Comparison of ENCODE assay signal across 31 mouse cellular contexts in the genomic region with DNA sequence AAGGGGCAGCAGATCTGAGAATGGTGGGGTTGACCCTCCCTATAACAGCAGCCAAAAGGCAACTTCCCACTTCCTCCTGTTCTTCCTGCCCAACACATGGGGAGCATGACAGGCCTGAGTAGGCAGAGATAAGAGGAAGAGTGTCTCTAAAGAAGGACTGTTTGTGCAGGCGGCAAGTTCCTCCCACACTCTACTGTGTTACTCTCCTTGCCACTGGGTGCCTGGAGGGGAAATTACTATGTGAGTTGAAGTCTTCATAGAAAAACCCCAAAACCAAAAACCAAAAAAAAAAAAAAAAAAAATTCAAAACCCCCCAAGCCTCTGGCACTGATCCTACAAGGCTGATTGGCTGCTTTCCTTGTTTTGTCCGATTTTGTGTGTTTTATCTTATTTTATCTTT. TPM values are rescaled to one million over a fixed set of nuclear protein-coding genes. Genes with fewer than 3 reads are reported as not detected.
DNase-seq lines count a peak whose midpoint lies in the region; ATAC-seq and TF ChIP-seq lines count a peak whose summit lies in the region.
"Had no signal": no experiment of that assay in that cellular context is flagged by ENCODE, and none has a peak within 500 bp of the region (broad histone marks: within the 10 kb centered on the region; RNA-seq: fewer than 3 reads in every experiment).

No protein-coding gene starts in this region.

- no peaks in the 10 kb centered on the region; the same call in 1 of the 2 replicates for H3K27me3 ChIP-seq in liver, adult 2 months (ENCODE audit: control insufficient read depth, insufficient read depth, low read length)
- H3K27me3 ChIP-seq in liver, postnatal 0 days (ENCODE audit: insufficient read depth, low read length) = no peaks in the 10 kb centered on the region
- H3K27me3 ChIP-seq in intestine, embryonic 15.5 days (replicated peaks) = no peaks in the 10 kb centered on the region
- H3K27me3 ChIP-seq: forebrain, embryonic 15.5 days; heart, embryonic 13.5 days; hindbrain, embryonic 13.5 days; limb, embryonic 15.5 days; midbrain, embryonic 13.5 days; neural tube, embryonic 13.5 days had no signal

- H3K4me2 ChIP-seq in liver, postnatal 0 days (ENCODE audit: low read depth, low read length) = no peak overlapping the region
- no peak overlapping the region for H3K4me2 ChIP-seq in intestine, embryonic 15.5 days (replicated peaks)
- H3K4me2 ChIP-seq: forebrain, embryonic 15.5 days; heart, embryonic 13.5 days; hindbrain, embryonic 13.5 days; limb, embryonic 15.5 days; lung, embryonic 14.5 days; midbrain, embryonic 13.5 days; neural tube, embryonic 13.5 days had no signal

- no peaks in the 10 kb centered on the region for H3K36me3 ChIP-seq in liver, adult 2 months (ENCODE audit: control insufficient read depth, insufficient read depth, low read length)
- H3K36me3 ChIP-seq in liver, postnatal 0 days (replicated peaks; ENCODE audit: insufficient read depth, low read length) = no peaks in the 10 kb centered on the region
- H3K36me3 ChIP-seq in intestine, embryonic 15.5 days = no peaks in the 10 kb centered on the region
- H3K36me3 ChIP-seq: embryonic facial prominence, embryonic 10.5 days; forebrain, embryonic 15.5 days; heart, embryonic 13.5 days; hindbrain, embryonic 13.5 days; limb, embryonic 15.5 days; midbrain, embryonic 13.5 days; neural tube, embryonic 13.5 days had no signal

- H3K9me3 ChIP-seq in liver, postnatal 0 days (ENCODE audit: low read length) = no peaks in the 10 kb centered on the region
- H3K9me3 ChIP-seq in intestine, embryonic 15.5 days = no peaks in the 10 kb centered on the region
- H3K9me3 ChIP-seq: embryonic facial prominence, embryonic 10.5 days; forebrain, embryonic 15.5 days; hindbrain, embryonic 13.5 days; limb, embryonic 15.5 days; midbrain, embryonic 13.5 days; neural tube, embryonic 13.5 days had no signal

- ATAC-seq in liver, postnatal 0 days = no peak
- ATAC-seq in hematopoietic stem cell, adult 5-6 weeks (replicated peaks in 1 of 2; ENCODE audit: insufficient read depth in 1 of 2, low FRiP score in 2 of 2, low TSS enrichment in 1 of 2, low read depth in 1 of 2, poor library complexity in 2 of 2, severe bottlenecking in 2 of 2) = peak; percentile 86 to 91
- no peak for ATAC-seq in intestine, embryonic 15.5 days
- ATAC-seq: forebrain, embryonic 15.5 days; inflammation-experienced regulatory T-cells, adult 6 months; midbrain, embryonic 13.5 days had no signal

- no peak overlapping the region for H3K9ac ChIP-seq in liver, adult 2 months (ENCODE audit: low read depth, low read length)
- no peak overlapping the region for H3K9ac ChIP-seq in liver, postnatal 0 days (replicated peaks)
- H3K9ac ChIP-seq in intestine, embryonic 15.5 days = no peak overlapping the region
- H3K9ac ChIP-seq: forebrain, embryonic 15.5 days; heart, embryonic 13.5 days; hindbrain, embryonic 13.5 days; limb, embryonic 15.5 days; lung, embryonic 14.5 days; midbrain, embryonic 13.5 days; neural tube, embryonic 13.5 days had no signal

- no peak for TF ChIP-seq CTCF in liver, adult 2 months (IDR thresholded peaks at IDR 0.05; ENCODE audit: low read depth, low read length)
- TF ChIP-seq CTCF in liver, postnatal 0 days (IDR thresholded peaks at IDR 0.05; ENCODE audit: low read depth) = no peak

- no peak overlapping the region for H3K27ac ChIP-seq in liver, adult 2 months (replicated peaks; ENCODE audit: insufficient read depth, low read depth, low read length)
- H3K27ac ChIP-seq in liver, postnatal 0 days (ENCODE audit: low read depth) = no peak overlapping the region
- H3K27ac ChIP-seq in intestine, embryonic 15.5 days = no peak overlapping the region
- H3K27ac ChIP-seq: embryonic facial prominence, embryonic 10.5 days; forebrain, embryonic 15.5 days; heart, adult 2 months; heart, embryonic 13.5 days; hindbrain, embryonic 13.5 days; layer of hippocampus, adult 2 months; left cerebral cortex, adult 2 months; limb, embryonic 15.5 days; midbrain, embryonic 13.5 days; neural tube, embryonic 13.5 days had no signal

- no peak for TF ChIP-seq POLR2A in liver, adult 2 months (IDR thresholded peaks at IDR 0.05; ENCODE audit: extremely low read depth, insufficient read depth, low read length)

- no peaks in the 10 kb centered on the region for H3K79me2 ChIP-seq in liver, adult 2 months (ENCODE audit: control insufficient read depth, insufficient read depth, low read length)

- WGBS in liver, adult 2 months = 27% methylated on average over 2 of the region's 2 CpGs
- 19% methylated on average over 2 of the region's 2 CpGs for WGBS in liver, postnatal 0 days (ENCODE audit: insufficient replicate concordance)
- WGBS in intestine, embryonic 15.5 days = 65% methylated on average over 2 of the region's 2 CpGs

- DNase-seq in liver, adult 2 months (ENCODE audit: extremely low read depth, low read depth, low spot score) = peak; percentile 7
- DNase-seq in liver, postnatal 0 days = no peak
- peak; percentile 2 to 7 for DNase-seq in spleen, postnatal 36 days (ENCODE audit: low spot score in 2 of 2)
- no peak for DNase-seq in spleen, postnatal 10 days (ENCODE audit: low spot score in 2 of 2)
- DNase-seq in kidney, adult 18-20 months = no peak
- DNase-seq: adrenal gland, postnatal 14 days; cerebellum, adult 9-11 months; gastrocnemius, postnatal 14 days; heart, adult 2 months; kidney, adult 8-10 months; kidney, postnatal 10 days; left cerebral cortex, postnatal 4 days; lung, embryonic 14.5 days; retina, postnatal 1 day; right cerebral cortex, postnatal 4 days; thymus, adult 2 months; thymus, postnatal 4 days had no signal

- H3K4me1 ChIP-seq in liver, adult 2 months (ENCODE audit: control insufficient read depth, insufficient read depth, low read length) = no peaks in the 10 kb centered on the region
- H3K4me1 ChIP-seq in liver, postnatal 0 days (ENCODE audit: insufficient read depth) = no peaks in the 10 kb centered on the region
- H3K4me1 ChIP-seq in intestine, embryonic 15.5 days (replicated peaks) = no peaks in the 10 kb centered on the region
- H3K4me1 ChIP-seq: embryonic facial prominence, embryonic 10.5 days; forebrain, embryonic 15.5 days; heart, embryonic 13.5 days; hindbrain, embryonic 13.5 days; limb, embryonic 15.5 days; midbrain, embryonic 13.5 days; neural tube, embryonic 13.5 days had no signal

- TF ChIP-seq EP300 in liver, postnatal 0 days (IDR thresholded peaks at IDR 0.05; ENCODE audit: low read depth) = no peak

- H3K4me3 ChIP-seq in liver, adult 2 months (ENCODE audit: insufficient read depth, low read depth, low read length) = no peak overlapping the region
- no peak overlapping the region for H3K4me3 ChIP-seq in liver, postnatal 0 days (ENCODE audit: low read depth, low read length)
- H3K4me3 ChIP-seq in intestine, embryonic 15.5 days (replicated peaks) = no peak overlapping the region
- H3K4me3 ChIP-seq: embryonic facial prominence, embryonic 10.5 days; forebrain, embryonic 15.5 days; heart, adult 2 months; heart, embryonic 13.5 days; hindbrain, embryonic 13.5 days; layer of hippocampus, adult 2 months; left cerebral cortex, adult 2 months; limb, embryonic 15.5 days; midbrain, embryonic 13.5 days; neural tube, embryonic 13.5 days had no signal

RNA-seq across cellular contexts. Expression of a gene that starts 55.2 kb away (rescaled TPM):
- 6.2 and 8.6 TPM in 2 replicates for total RNA-seq in liver, adult 2 months (2014; rRNA removed)
- polyA plus RNA-seq in liver, adult 2 months (2012; rRNA removed) = 0.57 and 1.4 TPM in 2 replicates
- 47.9 and 52.6 TPM in 2 replicates for polyA plus RNA-seq in liver, postnatal 0 days (2015; fragmentation: Nextera tagmentation; extraction: Ambion mirVana)
- not detected in 2 replicates for total RNA-seq in hematopoietic stem cell, adult 5-6 weeks (2017)
- polyA plus RNA-seq in intestine, embryonic 15.5 days (2015; fragmentation: Nextera tagmentation; extraction: Ambion mirVana) = 0.40 and 0.64 TPM in 2 replicates
- total RNA-seq: gastrocnemius, postnatal 14 days; layer of hippocampus, adult 2 months; left cerebral cortex, adult 2 months had no signal
- polyA plus RNA-seq: C2C12; cortical plate, adult 2 months; embryonic facial prominence, embryonic 10.5 days had no signal

Comparison
In these comparisons a context has a peak if more than half of its experiments do, and no peak if none do; other contexts are left out.
1. DNase-seq: peak in liver, adult 2 months (single experiment) and spleen, postnatal 36 days (2 of 2); none in liver, postnatal 0 days (single experiment), spleen, postnatal 10 days (0 of 2) and kidney, adult 18-20 months (single experiment).
2. RNA of a gene that starts 55.2 kb away (polyA plus RNA-seq): 47.9 to 52.6 TPM in liver, postnatal 0 days; 0.57 to 1.4 TPM in liver, adult 2 months and 0.40 to 0.64 TPM in intestine, embryonic 15.5 days; every median in the first group is over 10 times any median in the second.
3. ATAC-seq: peak in hematopoietic stem cell, adult 5-6 weeks (2 of 2); none in liver, postnatal 0 days (single experiment) and intestine, embryonic 15.5 days (single experiment).